Mouse (Mus musculus): Measurements from ENCODE around the gene Ncoa1. TPM values are rescaled to one million over a fixed set of nuclear protein-coding genes. Genes with fewer than 3 reads are reported as not detected.
"Not testable (repeated sequence)": the region's sequence is repeated elsewhere in the genome, so short reads cannot be mapped to it uniquely, and the experiment has no call there.

The Ncoa1 gene
- total RNA-seq, 2 experiments from 2014 or later: 23.0 to 23.5 TPM

GRCm38 (mm10) chr12:4245742-4246141, 231.2 kb downstream of the Ncoa1 start:
- intact Hi-C loops (cut with DNase I; ENCODE audit: low total_unique reads): no loop called here
- DNase-seq: no peak

GRCm38 (mm10) chr12:4243805-4244204, 233.2 kb downstream of the Ncoa1 start:
- DNase-seq: no peak
- intact Hi-C loops (cut with DNase I; ENCODE audit: low total_unique reads): no loop called here

DNA sequence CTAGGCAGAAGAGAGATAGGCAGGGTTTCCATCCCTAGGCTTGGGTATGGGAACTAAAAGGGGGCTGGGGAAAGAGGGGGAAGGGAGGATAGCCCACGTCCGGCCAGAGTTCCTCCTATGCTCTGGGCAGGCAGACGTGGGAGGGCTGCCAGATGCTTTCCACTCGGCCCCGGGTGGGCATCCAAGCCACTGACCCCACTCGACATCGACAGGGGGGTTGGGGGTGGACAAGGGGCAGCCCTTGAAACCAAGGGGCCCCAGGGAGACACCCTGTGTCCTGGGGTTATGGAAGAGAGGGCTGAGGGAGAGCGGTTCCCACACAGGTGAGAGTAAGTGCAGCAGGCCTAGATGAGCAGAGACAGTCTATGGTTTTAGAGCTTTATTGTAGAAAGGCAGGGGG, 236.7 kb downstream of the Ncoa1 start:
- DNase-seq; intact Hi-C loops (cut with DNase I; ENCODE audit: low total_unique reads): not testable (repeated sequence)

DNA sequence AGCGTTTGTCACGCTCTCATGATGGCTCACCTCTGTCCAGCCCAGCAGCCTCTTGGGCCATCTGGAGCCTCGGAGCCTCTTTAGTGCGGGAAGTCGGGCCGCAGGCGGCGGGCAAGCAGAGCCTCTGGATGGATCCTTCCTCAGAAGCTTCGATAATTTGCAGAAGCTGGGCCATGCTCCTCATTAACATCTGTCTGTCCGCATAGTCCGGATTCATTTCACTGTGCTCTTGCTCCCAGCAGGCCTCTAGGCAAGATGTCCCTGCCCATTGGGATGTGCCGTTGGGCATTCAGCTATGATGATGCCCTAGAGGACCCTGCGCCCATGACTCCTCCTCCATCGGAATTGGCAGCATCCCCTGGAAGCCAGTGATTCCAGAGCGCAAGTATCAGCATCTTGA, 239.5 kb downstream of the Ncoa1 start:
- no peak for DNase-seq
- intact Hi-C loops (cut with DNase I; ENCODE audit: low total_unique reads): no loop called here

DNA sequence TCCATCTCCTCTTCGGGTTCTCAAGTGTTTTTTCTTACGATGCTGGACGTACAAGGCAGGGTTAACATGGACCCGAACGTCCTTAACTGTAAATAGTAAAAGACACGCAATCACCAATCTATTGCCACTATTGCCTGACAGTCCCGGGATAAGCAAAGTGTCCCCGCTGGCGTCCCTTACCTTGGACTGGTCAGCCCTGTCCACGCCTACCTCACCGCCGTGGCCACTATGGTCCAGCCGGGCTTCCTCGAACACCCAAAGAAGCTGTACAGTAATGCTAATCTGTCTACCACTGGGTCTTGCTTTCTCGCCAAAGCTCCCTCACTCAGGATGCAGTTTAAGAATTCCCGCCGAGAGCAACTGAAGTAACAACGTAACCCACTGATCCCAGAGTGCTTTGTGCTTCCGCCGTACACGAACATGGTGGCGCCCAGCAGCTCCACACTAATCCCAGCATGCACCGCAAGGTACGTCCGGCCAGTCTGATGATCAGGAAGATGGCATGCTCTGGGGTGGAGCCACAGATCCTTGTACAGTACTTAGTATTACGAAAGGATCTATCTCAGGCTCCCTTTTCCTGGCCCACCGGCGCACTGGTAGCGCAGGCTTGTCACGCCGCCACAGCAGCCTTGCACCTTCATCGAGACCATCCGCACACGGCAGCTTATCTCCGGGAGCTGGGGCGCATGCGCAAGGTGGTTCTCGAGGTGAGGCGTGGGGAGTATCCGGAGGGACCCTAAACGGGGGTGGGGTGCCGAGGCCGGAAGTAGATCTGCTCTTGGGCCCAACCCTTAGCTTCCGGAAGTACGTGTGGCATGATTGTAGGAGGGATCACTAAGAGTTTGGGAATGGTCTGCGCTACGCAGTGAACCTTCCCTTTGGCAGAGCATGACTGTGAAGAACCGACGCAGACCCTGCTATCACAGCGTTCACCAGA, 243.1 kb downstream of the Ncoa1 start, which contains the start of the genes Ptrhd1 and Cenpo:
TSS of gene Ptrhd1 (plus strand) at position 456 of the 937 bp plus-strand sequence.
TSS of gene Cenpo (minus strand) at position 723 of the 937 bp plus-strand sequence.
- intact Hi-C loops (cut with DNase I; ENCODE audit: low total_unique reads): no loop called here
- peak; percentile 93 for DNase-seq

DNA sequence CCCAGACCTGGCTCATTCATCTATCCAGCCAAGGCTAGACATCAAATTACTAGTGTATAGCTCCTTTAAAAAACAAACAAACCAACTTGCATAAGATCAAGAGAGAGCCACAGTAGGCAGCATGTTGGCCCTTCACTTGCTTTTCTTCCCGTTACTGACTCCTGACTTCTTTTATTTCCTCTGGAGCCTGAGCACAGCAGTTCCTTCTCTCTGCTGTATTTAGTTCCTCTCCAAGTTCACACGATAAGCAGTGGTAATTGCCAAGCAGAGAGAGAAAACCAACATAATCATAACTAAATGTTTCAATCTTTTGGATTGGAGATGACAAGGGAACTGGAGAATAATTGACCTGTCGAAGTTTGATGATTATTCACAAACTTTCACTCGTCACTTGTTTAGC, 244.2 kb downstream of the Ncoa1 start:
- intact Hi-C loops (cut with DNase I; ENCODE audit: low total_unique reads): no loop called here
- no peak for DNase-seq

DNA sequence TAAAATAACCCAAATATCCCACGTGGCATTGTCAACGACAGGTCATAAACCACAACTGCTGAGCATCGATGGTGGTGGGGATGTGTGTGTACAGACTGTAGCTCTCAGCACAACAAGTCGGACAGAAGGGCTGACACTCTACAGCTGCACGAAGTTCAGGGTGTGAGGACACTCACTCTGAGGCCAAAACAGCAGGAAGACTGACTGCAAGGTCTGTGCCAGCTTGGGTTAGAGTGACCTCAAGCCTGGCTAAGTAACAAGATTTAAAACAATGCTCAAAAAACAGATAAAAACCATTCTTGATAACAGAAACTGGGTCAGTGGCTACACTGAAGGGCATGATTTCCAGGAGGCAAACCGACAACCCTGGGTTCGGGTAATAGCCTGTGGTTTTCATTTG, 246.8 kb downstream of the Ncoa1 start:
- DNase-seq: no peak
- intact Hi-C loops (cut with DNase I; ENCODE audit: low total_unique reads): no loop called here

DNA sequence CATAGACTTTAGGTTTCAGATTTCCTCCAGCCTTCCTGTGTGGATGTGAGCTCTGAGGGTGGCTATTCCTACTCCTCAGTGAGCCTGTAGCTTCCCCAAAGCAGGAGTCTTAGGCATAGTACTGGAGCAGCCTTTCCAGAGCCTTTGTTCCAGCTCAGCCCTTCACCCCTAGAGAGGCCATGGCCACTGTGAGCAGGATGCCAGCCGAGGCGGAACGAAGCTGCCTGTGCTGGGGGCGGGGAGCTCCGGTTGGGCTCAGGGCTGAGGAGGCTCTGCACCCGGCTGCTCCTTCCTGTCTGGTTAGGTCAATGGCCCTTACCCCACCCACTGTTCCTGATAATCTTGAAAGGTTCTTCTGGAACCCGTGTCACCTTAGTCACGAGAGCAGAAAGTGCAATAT, 264.1 kb downstream of the Ncoa1 start:
- intact Hi-C loops (cut with DNase I; ENCODE audit: low total_unique reads): no loop called here
- DNase-seq: no peak

DNA sequence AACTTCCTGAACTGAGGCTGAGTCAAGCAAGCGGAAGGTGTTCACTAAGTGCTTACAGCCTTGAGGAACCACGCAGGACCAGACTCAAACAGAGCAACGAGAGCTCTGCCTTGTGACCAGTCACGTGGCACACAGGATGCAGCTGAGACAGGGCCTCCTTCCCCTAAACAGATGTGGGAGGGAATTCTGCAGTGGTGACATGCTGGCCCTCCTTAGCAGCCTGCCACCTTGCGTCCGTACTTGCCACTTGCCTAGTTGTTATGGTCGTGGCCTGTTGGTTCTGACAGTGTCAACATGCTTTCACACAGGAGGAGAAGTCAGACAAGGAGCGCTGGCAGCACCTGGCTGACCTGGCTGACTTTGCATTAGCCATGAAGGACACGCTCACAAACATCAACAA, 265.8 kb downstream of the Ncoa1 start:
- intact Hi-C loops (cut with DNase I; ENCODE audit: low total_unique reads): loop anchor here (2.0 kb wide), 1 partner anchor 104 kb away; no protein-coding TSS in a partner anchor

DNA sequence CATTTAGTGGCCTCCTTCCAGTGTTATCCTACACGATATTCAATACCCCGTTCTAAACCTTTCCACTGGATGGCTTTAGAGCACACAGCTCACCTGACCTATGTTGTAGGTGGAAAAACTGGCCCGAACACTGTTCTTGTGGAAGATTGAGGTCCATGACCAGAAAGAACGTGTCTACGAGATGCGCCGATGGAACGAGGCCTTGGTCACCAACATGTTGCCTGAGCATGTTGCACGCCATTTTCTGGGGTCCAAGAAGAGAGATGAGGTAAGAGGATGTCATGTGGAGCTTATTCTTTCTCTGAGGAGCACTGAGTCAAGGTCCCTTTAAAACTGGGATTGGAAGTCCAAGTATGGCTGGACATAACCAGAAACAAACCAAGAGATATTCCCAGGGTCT, 267.8 kb downstream of the Ncoa1 start:
- no peak for DNase-seq
- intact Hi-C loops (cut with DNase I; ENCODE audit: low total_unique reads): loop anchor here (10.0 kb wide), 1 partner anchor 284 kb away; no protein-coding TSS in a partner anchor

More for the DNA sequence above, 265.8 kb downstream of the Ncoa1 start:
- peak; percentile 23 for DNase-seq

DNA sequence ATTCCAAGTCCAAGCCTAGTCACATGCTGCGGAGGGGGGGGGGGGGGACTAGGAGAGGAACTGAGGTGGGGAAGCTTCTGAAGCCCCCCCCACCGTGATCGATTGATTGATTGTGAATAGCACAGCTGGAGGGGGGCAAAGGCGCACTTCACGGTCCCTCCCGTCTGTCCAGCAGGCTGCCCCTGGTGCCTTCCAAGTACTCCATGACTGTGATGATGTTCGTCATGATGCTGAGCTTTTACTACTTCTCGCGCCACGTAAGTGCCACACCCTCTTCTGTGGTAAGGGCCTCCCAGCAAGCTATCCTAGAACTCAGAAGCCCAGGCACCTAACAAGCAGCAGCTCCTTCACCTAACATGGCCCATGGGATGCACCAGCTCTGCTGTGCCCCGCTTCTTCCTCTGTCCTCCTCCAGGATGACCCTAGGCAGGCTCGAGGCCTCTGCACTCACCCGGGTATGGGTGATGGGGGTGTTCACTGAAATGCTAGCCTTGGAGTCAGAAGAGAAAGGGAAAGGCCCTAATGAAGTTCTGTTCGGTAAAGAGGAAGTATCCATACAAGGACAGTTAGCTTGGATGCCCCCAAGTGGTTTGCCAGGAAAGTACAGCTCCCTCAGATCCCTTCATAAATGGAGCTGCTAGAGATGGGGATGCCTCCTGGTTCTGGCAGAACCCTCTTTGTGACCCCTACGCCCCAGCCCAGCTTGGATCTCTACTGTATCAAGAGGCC, 268.4 kb downstream of the Ncoa1 start:
- DNase-seq: peak; percentile 59
- intact Hi-C loops (cut with DNase I; ENCODE audit: low total_unique reads): loop anchor here (10.0 kb wide), 1 partner anchor 284 kb away; no protein-coding TSS in a partner anchor

- DNase-seq: no peak
- intact Hi-C loops (cut with DNase I; ENCODE audit: low total_unique reads): loop anchor here (10.0 kb wide), 1 partner anchor 281 kb away; no protein-coding TSS in a partner anchor
Measured at GRCm38 (mm10) chr12:4206106-4206505, 270.9 kb downstream of the Ncoa1 start.

DNA sequence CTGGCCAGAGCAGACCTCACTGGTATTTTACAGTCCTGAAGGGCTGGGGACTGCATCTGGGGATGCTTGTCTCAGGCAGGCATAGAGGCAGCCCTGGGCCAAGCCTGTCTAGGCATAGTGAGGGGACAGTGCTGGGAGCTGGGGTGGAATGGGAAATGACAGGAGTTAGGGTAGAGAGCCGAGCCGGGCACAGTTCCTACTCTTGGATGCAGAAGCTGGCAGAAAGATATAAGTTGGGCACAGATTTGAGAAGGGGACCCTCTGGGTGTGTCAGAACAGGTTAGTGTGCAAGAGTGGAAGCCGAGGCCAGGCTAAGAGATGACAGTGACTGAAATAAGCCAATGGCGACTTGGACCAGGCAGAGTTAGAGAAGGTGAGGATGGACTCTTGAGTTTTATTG, 274.8 kb downstream of the Ncoa1 start:
- intact Hi-C loops (cut with DNase I; ENCODE audit: low total_unique reads): loop anchor here (10.0 kb wide), 1 partner anchor 277 kb away; no protein-coding TSS in a partner anchor
- DNase-seq: no peak

- intact Hi-C loops (cut with DNase I; ENCODE audit: low total_unique reads): loop anchor here (10.0 kb wide), 1 partner anchor 277 kb away; no protein-coding TSS in a partner anchor
- DNase-seq: peak; percentile 65
Measured at GRCm38 (mm10) chr12:4201454-4202200, 275.4 kb downstream of the Ncoa1 start.

GRCm38 (mm10) chr12:4199271-4199670, 277.7 kb downstream of the Ncoa1 start:
- no peak for DNase-seq
- intact Hi-C loops (cut with DNase I; ENCODE audit: low total_unique reads): no loop called here

GRCm38 (mm10) chr12:4198702-4199101, 278.3 kb downstream of the Ncoa1 start:
- intact Hi-C loops (cut with DNase I; ENCODE audit: low total_unique reads): no loop called here
- DNase-seq: no peak
